Mouse (Mus musculus) cerebellum, adult 11-12 months (tissue): ENCODE measurements around the gene Pkd1l3.

Experiments used
- DNase-seq: peaks from one replicate; pipeline ENCODE4 v3.0.0; 2022

The Pkd1l3 gene

DNA sequence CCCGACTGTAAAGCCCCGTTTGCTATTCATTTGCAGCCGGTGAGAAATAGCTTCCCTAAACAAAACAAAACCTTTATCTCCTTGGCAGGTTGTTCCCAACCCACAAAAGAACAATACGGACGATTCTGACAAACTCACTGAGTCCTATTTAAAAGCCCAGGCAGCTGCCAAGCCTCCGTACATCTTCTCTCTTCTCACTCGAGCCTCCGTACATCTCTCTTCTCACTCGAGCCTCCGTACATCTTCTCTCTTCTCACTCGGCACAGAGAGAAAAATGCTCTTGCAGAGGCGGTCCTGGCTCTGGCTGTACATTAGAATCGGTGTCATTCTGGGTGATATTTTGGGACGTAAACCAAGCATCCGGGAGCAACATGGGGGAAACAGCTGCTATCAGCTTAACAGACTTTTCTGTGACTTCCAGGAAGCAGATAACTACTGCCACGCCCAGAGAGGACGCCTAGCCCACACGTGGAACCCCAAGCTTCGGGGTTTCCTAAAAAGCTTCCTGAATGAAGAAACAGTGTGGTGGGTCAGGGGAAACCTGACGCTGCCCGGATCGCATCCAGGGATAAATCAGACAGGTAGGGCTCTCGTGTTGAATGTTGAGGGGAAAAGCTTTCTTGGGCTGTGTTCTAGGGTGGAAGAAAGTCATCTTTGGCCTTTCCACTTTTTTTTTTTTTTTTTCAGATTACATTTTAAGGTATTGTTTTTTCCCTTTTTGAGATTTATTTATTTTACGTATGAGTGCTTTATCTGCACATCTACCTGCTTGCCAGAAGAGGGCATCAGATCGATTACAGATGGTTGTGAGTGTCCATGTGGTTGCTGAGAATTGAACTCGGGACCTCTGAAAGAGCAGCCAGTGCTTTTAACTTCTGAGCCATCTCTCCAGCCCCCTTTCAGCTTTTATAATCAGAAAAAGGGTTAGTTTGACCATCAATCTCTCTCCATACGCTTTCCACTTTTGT, at the start of gene Pkd1l3:
Gene Pkd1l3, plus strand, starts transcription at position 275 of the 968 bp plus-strand sequence.
- no peak for DNase-seq

DNA sequence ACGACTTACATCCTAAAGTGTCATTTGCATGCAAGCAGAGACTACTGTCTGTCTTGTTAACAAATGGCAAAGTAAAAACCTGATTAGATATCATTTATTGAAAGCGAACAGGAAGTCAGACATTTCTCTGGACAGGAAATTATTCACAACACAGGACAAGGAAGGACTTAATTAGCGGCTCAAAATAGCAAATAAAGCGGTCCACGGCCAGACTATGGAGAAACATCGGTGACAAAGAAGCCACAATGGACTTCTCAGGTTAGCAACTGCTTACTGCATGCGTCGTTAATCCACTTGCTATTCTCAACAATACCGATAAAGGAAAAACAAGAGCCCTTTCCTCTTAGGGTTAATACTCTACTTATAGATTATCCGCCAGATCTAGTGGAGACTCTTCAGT, 49.6 kb upstream of the Pkd1l3 start:
- no peak for DNase-seq

DNA sequence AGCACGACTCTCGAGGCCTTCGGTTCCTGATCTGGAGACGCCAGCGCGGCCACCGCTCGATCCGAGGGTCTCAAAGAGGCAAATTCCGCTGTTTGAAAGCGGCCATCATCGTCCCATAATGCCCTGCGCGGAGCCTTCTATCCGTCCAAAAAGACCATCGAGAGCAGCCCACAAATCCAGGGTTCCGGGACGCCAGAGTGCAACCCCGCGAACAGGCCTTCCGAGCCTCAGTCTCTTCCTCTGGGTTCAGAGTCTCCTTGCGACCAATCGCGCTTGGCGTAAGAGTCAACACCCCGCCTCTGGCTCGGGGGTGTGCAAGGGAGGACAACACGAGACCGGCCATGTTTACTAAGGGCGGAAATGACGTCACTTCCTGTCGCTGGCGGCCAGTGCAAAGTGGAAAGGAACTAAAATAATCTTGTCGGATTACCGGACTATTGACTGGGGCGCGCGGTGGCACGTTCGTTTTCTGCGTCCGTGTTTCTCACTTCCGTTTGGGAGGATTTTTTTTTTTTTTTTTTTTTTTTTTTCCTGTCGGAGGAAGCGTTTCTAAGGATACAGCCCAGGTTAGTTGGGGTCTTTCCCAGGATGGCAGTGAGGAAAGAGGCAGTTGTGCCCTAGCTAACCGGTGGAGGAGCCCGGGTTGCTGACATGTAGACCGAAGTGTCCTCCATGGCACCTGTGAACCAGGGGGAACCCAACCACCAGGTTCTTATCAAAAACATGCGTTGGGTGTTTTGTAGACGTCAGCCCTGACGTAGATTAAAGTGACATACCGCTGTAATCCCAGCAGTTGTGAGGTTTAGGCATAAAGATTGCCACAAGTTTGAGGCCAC, 48.6 kb upstream of the Pkd1l3 start, which contains the start of the genes Dhx38 and Txnl4b:
Gene Dhx38, minus strand, starts transcription at position 364 of the 836 bp plus-strand sequence.
Gene Txnl4b, plus strand, starts transcription at position 395 of the 836 bp plus-strand sequence.
- DNase-seq = peak; percentile 100

DNA sequence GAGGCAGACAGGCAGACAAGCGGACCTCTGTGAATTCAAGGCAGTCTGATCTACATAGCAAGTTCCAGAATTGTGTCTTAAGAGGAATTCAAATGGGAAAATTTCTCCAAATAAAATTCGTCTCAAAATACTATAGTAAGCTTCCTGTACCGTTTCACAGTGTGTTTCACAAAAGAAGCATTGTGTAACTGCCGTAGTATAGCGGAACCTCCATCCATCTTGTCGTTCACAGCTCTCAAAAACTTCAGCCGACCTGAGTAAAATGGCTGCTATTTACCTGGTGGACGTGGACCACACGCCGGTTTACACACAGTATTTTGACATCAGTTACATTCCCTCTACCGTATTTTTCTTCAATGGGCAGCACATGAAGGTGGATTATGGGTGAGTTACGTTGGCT, 43.2 kb upstream of the Pkd1l3 start:
- no peak for DNase-seq

DNA sequence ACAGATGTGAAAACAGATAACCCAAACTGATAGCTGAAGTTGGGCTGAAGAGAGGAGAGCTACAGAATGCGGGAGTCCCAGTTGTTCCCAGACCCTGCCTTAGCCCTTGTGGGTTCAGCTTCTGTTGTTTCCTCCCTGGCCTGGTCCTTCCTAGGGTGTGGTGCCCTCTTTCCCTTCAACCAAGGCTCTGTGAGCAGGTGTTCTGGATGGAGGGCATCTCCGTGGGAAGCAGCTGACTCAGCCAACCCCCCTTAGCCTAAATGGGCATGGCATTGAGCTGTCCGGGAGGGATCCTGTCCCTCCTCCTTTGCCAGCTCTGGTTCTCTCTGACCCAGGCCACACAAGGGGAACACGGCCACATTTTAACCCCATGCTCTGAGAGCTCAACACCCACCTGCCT, 38.0 kb upstream of the Pkd1l3 start:
- DNase-seq = no peak

DNA sequence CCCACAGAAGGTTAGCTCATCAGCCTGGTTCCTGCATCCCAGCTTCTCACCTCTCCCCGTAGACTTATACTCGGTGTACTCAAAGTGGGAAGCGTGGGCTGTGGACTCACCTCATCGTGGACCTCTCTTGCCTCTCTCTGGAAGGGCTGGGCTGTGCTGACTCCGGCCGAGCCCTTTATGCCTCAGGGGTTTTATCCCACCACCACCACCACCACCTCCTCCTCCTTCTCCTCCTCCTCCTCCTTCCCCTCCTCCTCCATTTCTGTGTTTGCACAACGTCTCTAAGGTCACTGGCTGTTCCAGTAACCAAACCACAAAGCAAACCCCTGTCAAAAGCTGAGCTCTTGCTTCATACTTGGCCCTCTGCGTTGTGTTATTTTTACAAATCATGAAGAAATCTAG, 35.4 kb upstream of the Pkd1l3 start, which contains the start of gene Hp:
Gene Hp, minus strand, starts transcription at position 273 of the 402 bp plus-strand sequence.
- no peak for DNase-seq

DNA sequence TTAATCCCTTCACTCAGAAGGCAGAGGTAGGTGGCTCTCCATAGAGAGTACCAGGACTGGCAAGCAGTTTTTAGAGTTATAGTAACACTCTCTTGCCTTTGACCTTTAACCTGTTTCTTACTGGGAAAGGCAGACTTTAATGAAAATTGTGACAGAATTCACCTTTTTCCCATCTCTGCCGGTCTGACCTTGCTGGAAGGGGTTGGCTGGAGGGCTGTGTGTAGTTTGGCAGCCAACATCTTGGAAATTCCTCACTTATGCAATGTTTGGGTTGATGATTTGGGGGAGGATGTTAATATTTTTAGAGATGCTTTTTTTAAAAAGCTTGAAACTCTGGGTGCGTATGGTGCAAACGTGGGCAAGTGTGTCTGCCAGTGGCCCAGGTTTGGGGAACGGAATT, 30.0 kb upstream of the Pkd1l3 start:
- DNase-seq = no peak

DNA sequence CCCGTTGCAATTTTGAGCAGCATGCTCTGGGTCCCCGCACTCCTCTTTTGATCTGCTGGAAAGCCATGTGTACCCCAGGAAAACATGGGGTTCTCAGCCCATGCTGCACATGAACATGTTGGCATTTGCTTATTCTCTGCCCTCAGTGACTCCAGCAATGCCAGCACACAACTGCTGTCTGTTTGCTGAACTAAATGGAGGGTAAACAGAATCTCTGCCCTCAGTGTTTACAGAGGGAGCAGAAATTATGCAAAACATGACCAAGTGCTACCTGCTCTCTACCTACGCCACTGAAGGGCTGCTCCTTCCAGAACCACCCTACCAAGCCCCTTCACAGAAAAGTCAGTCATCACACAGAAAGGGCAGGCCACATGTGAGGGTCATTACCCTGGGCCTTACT, 29.5 kb upstream of the Pkd1l3 start:
- DNase-seq = no peak

DNA sequence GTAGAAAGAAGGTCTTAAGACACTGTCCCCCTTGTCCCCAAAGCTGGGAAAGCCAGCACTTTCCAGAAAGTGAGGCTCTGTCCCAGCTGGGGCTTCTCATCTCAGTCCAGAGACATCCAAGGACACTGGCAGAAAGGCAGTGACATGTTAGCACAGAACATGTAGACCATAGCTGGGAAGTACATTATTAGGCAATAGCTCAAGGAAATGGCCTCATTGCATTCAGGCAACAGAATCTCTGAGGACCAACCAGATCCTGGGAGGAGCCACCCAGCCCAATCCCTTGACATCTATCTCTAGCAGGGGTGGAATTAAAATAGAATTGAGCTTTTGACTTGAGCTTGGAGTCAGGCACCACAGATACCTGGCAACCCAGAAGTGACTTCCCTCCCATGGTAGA, 28.7 kb upstream of the Pkd1l3 start:
- no peak for DNase-seq

DNA sequence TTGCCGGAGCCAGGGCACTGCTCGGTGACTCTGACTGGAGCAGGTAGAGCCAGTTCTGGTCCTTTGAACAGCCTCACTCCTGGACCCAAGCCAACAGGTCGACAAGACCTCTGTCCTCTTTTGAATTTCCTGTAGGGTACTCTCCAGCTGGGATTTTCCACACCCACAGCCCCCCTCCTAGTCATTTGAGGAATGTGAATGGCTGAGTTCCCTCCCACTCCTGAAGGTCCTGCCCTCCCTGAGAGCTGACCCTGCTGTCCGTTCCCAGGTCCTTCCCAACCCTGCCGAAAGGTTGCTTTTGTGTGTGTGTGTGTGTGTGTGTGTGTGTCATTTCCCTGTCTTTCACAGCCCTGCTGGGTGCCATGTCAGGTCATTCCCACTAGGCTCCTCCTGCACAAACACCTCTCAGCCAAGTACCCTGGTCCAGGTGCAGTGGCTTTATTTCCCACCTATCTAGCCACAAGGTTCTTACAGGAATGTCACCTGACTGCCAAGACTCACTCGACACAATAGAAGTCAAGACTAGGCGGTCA, 27.3 kb upstream of the Pkd1l3 start:
- DNase-seq = no peak

DNA sequence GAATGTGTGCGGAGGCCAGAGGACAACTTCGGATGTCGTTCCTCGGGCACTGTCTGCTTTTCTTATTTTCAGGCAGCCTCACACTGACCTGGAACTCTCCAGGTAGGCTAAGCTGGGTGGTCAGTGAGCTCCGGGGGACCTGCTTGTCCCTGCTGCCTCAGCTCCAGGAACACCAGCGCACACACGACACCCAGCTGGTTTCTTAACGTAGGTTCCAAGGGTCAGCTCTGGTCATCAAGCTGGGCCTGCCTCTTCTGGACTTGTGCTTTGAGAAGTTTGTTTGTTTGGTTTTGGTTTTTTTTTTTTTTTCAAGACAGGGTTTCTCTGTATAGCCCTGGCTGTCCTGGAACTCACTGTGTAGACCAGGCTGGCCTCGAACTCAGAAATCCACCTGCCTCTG, 23.4 kb upstream of the Pkd1l3 start:
- no peak for DNase-seq

DNA sequence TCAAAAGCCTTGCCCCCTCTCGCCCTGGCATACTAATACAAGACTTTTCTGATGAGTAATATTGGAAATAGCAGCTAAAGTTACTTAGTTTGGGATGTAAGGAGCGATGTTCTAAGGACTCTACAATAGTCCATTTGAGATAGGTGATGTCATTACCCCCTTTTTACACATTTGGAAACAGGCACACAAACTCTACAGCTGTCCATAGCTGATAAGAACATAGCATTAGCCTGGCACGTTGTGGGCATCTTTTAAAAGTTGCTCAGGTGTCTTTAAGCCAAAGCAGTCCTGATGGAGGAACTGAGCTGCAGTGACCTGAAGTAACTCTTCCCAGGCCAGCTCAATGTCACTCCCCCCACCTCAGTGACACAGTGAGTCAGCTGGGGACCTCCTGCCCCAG, 22.9 kb upstream of the Pkd1l3 start:
- DNase-seq = no peak

DNA sequence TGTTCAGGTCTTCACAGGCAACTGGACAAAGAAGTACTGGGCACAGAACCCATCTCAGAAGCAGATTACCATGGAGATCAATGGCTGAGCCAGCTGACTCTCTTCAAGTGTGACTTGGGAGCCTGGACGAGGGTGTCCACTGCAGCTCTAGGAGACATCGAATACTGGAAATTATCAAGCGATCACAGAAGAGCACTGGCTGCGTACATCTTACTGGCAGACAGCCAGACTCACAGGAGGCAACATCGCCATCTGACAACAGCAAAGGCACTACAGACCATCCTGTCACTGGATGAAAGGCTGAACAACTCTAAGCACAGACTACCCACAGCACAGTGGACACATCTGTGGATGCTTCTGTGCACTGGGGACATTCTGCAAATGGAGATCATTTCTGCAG, 22.2 kb upstream of the Pkd1l3 start:
- DNase-seq = no peak

DNA sequence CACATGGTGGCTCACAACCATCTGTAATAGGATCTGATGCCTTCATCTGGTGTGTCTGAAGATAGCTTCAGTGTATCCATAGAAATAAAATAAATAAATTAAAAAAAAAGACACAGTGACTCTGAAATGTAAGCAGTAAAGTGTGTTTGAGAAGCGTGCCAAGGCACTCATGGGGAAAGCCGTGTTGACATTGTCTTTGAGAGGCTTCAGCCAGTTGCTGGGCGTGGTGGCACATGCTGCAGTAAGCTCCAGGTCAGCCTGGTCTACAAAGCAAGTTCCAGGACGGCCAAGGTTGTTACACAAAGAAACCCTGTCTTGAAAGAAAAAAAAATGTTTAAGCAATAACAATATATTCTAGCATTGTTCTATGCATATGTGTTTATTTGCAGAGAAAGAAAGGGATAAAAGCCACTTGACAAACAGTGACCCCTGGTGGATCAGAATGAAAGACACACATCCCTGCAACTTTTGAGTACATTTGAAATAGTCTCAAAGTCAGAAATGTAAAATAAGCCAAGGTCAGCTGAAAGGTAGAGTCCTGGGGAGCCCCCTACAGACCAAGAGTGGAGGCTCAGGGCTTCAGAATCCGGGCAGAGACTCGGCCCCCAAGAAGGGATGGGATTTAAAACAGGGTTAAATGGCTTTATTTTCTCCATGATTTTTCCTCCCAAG, 21.1 kb upstream of the Pkd1l3 start:
- no peak for DNase-seq

DNA sequence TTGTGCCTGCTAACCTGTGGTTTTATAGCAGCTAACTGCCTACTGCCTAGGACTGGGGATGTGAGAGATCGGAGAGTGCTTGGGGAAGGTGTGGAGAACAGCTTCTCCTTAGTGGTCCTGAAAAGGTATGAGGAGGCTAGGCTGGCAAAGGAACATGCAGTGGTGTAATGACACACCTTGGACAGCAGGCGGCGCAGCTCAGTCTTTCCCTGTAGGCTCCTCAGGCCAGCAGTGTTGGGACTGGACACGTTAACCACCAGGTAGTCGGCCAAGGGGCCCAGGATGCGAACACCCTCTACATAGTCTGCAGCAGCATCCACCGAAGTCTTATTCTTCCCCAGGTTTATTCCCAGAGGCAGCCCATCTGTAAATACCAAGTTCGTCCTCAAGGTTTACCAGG, 18.5 kb upstream of the Pkd1l3 start:
- peak; percentile 11 for DNase-seq

DNA sequence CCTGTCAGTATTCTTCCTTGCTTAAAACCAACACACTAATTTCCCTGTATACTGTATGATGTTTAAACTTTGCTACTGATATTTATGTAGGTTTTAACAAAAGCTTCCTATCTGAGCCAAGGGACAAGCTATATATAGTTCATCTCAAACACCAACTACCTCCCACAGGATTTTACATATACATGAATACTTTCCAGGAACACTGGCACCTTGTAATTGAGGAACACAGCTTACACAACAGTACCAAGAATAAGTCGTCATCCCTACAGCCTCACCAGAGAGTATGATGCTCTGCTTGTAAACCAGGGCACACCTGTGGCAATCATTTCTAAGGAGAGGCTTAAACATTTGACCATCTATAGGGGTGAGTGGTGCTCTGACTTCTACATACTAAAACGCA, 7.6 kb upstream of the Pkd1l3 start:
- no peak for DNase-seq

DNA sequence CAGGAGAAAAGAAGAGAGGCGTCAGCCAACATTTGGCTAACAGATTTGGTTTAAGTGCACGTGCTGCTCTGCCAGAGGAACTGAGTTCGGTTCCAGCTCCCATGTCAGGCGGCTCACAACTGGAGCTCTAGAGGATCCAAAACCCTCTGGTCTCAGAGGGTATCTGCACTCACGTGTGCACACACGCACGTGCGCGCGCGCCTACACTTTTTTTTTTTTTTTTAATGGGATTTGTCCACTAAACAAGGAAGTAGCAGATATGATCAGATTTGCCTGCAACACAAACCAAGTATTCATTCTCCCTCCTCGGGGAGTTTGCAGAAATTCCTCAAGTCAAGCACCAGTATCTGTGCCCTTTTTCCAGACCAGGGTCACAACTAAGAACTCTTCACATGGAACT, 6.7 kb upstream of the Pkd1l3 start:
- DNase-seq = peak; percentile 33

DNA sequence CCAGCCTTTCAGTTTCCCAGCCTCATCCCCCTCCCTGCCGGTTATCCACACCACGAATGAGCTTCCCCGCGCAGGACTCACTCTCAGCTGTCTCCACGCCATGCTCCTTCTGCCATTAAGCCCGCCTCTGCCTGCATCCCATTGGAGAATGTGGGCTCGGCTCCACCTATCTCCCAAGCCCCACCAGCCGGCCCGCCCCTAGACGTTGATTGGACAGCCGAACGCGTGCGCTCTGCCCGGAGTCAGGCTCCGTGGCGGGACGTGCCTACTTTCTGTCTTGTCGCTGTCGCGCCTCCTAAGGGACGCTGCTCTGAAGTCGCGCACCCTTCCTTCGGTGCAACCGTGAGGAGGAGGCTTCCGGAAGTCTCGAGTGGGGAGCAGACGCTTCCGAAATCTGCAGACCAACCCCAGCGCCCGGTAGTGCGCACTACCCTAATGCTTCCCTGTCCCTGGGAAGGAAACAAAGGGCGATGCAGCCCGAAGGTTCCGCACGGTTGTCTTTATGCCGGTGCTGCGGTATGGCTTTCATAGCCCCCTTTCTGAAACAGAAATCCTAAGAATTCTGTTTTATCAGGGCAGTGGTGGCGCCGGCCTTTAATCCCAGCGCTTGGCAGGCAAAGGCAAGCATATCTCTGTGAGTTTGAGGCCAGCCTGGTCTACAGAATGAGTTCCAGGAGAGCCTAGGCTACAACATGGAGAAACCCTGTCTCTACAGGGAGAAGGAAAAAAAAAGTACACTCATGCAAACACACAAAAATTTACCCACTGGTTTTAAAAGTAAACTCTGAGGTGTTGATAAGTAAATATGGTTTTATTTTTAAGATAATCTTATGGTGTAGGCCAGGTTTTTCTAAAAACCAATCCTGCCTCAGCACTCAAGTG, 5.8 kb upstream of the Pkd1l3 start, which contains the start of gene Dhodh:
Gene Dhodh, minus strand, starts transcription at position 403 of the 882 bp plus-strand sequence.
- DNase-seq = peak; percentile 98

DNA sequence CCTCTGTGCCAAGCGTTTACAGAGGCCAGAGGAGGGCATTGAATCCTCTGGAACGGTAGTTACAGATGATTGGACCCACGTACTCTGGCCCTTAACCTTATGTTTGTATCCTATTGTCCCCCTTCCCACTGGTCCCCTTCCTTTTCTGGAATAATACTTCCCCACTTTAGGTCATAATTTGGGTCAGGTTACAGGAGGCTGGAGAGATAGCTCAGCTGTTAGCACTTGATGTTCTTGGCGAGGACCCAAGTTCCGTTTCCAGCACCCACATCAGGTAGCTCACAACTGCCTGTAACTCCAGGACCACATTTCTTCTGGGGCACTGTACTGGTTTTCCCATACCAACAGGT, 5.2 kb upstream of the Pkd1l3 start:
- peak; percentile 45 for DNase-seq

DNA sequence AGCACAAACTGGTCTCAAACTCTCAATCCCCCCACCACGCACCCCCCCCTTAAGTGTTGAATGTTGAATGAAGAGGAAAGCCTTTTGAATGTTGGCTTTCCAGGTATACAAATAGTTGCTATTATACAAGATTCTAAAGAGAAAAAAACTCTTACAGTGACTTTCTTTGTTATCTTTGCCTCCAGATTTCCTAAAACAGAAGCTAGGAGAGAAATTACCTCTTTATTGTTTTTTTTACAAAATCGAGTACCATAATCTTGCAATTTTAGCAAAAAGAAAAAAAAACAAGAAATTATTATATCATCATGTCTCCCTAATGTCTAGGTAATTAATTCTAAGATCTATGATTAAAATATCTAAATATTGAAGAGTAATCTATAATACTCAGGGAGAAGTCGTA, 1.3 kb downstream of the Pkd1l3 start:
- DNase-seq = no peak

DNA sequence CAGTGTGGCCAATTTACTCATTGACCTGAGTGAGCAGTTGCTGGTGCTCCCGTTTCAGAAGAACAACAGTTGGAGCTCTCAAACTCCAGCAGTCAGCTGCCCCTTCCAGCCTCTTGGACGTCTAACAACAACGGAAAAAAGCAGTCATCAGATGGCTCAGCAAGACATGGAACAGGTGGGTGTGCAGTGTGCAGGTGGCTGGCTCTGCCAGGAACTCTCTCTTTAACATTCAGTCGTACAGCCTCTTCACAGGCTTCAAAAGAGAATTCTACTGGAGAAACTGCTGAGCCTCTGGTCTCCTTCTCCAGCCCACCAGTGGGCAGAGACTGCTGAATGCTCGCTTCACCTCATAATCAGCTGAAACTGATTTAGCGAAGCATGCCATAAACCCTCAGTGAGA, 14.3 kb downstream of the Pkd1l3 start:
- no peak for DNase-seq

DNA sequence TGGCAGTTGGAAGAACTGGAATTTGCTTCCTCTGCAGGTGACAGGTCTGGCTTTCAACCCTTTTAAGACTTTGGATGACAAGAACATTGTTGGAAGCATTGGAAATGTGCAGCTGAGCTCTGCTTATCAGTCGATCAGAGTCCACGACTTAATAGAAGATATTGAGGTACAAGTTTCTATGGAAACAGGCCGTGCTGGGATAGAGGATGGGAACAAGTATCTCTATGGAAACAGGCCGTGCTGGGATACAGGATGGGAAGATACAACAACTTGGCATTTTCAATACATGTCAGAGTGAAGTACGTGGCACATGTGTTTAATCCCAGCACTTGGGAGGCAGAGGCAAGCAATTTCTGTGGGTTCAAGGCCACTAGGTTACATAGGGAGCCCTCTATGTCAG, 18.2 kb downstream of the Pkd1l3 start:
- no peak for DNase-seq
